Mouse (Mus musculus) heart, embryonic 10.5 days (tissue): Measurements from ENCODE around the gene Ror1. TPM values are rescaled to one million over a fixed set of nuclear protein-coding genes. Genes with fewer than 3 reads are reported as not detected.

Experiments used
- DNase-seq: peaks from one replicate; pipeline ENCODE4 v3.0.0-alpha.2; 2017; ENCODE audit warnings: low spot score
- H3K27ac ChIP-seq: fragments of 300-500 bp; sonication (generic); 2 replicates; pipeline ENCODE4 v1.5.1; 2016; ENCODE audit warnings: mild to moderate bottlenecking
- H3K27me3 ChIP-seq: fragments of 300-500 bp; sonication (generic); 2 replicates; pipeline ENCODE4 v1.6.1; 2016; ENCODE audit warnings: mild to moderate bottlenecking; ENCODE audit not compliant: poor library complexity, insufficient read depth, severe bottlenecking
- H3K36me3 ChIP-seq: fragments of 300-500 bp; sonication (generic); 2 replicates; pipeline ENCODE4 v1.6.1; 2016; ENCODE audit warnings: mild to moderate bottlenecking, moderate library complexity
- H3K4me1 ChIP-seq: fragments of 300-500 bp; sonication (generic); 2 replicates; pipeline ENCODE4 v1.6.1; 2016; ENCODE audit warnings: mild to moderate bottlenecking
- H3K4me3 ChIP-seq: fragments of 300-500 bp; sonication (generic); 2 replicates; pipeline ENCODE4 v1.5.1; 2016; ENCODE audit warnings: mild to moderate bottlenecking, moderate library complexity
- H3K9me3 ChIP-seq: fragments of 300-500 bp; sonication (generic); 2 replicates; pipeline ENCODE4 v1.6.1; 2016; ENCODE audit warnings: mild to moderate bottlenecking, moderate library complexity
- WGBS: fragments of 180-500 bp; shearing (Covaris S2); methylation state at CpG from one replicate; pipeline ENCODE4 v1.1.7; 2016; 5-methylcytosine and 5-hydroxymethylcytosine counted together
- polyA plus RNA-seq: library from polyadenylated mRNA; unstranded; fragments of >200 nt; fragmentation: Nextera tagmentation; extraction: Ambion mirVana; gene quantifications from 2 replicates; pipeline ENCODE4 v1.2.1, GENCODE M21; 2016

Gene Ror1
- polyA plus RNA-seq, 1 experiment from 2014 or later: 9.3 TPM

DNA sequence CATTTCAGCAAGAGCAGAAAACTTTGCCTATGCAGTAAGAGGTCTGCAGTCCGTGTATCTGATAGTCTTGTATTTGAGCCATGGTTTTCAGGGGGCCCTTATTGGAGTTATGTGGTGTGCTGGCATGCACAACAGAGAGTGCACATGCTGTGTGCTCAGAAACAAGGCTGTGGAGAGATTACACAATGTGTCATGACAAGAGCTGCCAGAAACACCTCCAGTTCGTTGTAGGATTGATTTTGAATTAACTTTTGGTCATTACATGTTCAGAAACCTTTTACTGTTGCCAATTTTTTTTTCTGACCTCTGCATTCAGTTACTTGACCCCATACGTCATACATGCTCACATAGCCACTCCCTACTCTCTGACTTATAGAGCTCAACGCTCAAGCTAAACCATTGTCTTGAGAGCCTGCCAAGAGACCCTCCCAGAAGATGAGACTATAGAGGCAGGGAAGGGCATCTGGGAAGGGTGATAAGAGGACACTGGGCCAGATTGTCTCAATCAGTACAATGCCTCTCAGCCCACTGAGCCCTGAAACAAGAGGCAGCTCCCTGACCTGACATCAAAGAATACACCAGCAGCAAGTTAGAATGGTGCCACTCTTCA, 232.9 kb downstream of the Ror1 start:
- Histone ChIP-seq H3K4me1 (no peaks in the 10 kb centered on the region; the same call in 1 of the 2 replicates), H3K4me3 (no peak overlapping the region), H3K27ac (no peak overlapping the region), H3K36me3 (no peaks in the 10 kb centered on the region), H3K9me3 (no peaks in the 10 kb centered on the region), H3K27me3 (peaks cover 67% of the 10 kb centered on the region)
- no peak for DNase-seq
- 57% methylated on average over 4 of the region's 4 CpGs for WGBS

DNA sequence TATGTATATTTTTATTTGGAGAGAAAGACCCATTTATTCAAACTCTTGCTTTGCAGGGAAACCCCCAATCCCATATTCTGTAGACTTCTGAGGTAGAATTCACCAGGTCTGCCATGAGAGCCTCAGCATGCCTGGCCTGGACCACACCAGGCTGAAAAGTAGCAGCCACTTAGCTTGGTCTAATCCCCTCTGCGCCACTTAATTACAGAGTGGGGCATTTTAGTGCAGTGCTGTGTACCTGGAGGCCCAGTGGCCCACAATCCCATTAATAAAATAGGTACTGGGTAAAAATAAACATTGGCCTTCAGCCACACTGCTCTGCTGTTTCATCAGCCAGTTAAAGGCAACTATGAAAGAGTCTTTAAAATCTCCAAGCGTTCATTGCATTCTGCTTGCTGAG, 239.6 kb downstream of the Ror1 start:
- no peak for DNase-seq

DNA sequence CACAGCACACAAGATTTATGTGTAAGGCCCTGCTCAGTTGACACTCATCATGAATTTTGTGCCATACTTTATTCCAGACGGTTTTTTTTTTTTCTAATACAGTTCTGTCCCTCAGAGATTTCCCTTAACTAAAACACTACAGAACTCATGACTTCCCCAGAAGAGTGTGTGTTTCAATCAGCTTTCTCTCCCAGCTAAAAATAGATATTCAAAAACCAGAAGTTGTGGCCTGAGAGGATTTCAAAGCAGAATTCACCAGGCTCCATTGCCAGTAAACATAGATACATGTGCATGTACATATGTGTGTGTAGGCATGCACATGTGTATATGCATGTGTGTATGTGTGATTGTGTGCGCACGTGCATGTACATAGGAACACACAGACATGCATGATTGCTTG, 252.2 kb downstream of the Ror1 start:
- DNase-seq: no peak
- Histone ChIP-seq H3K27me3 (peaks cover 70% of the 10 kb centered on the region), H3K36me3 (no peaks in the 10 kb centered on the region), H3K27ac (no peak overlapping the region), H3K4me1 (peaks cover 11% of the 10 kb centered on the region), H3K4me3 (no peak overlapping the region), H3K9me3 (no peaks in the 10 kb centered on the region)
- 79% methylated on average over 3 of the region's 3 CpGs for WGBS

More for the DNA sequence above, 239.6 kb downstream of the Ror1 start:
- 82% methylated on average over 2 of the region's 2 CpGs for WGBS
- H3K36me3 ChIP-seq: peaks cover 6% of the 10 kb centered on the region; the same call in 1 of the 2 replicates
- H3K27ac ChIP-seq: no peak overlapping the region
- H3K4me3 ChIP-seq: no peak overlapping the region
- peaks cover 93% of the 10 kb centered on the region for H3K27me3 ChIP-seq
- H3K4me1 ChIP-seq: no peaks in the 10 kb centered on the region
- H3K9me3 ChIP-seq: no peaks in the 10 kb centered on the region

DNA sequence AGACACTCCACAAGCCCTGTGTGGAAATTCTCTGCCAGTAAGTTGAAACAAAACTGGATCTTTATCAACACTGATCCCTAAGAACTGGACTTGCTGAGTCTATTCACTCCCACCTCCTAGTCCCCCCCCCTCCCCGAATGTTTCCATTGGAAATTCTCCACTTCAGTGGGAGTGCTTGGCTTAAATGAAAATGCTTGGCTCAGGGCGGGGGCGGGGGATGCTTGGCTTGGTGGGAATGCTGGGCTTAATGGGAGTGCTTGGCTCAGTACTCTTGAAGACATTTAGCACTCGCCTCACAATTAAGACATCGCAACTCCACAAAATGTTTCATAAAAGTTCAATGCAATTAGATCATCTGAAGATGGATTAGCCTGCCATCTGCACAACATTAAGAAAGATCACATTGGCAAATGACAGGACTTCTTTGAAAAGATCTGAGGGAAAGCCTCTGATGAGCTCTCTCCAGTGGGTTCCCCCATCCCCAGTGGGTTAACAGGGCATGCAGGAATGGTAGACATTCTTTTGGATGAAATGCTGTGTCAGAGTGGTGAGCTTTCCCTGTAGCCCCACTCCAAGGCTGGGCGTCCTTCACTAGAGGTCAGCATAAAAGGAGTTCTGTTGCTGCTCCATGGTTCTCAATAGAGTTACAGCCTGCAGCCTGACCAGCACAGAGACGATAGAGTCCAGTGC, 254.7 kb downstream of the Ror1 start:
- Histone ChIP-seq H3K27me3 (peaks cover 85% of the 10 kb centered on the region), H3K4me3 (no peak overlapping the region), H3K36me3 (no peaks in the 10 kb centered on the region), H3K27ac (no peak overlapping the region), H3K4me1 (no peaks in the 10 kb centered on the region), H3K9me3 (no peaks in the 10 kb centered on the region)
- no peak for DNase-seq
- 75% methylated on average over 7 of the region's 7 CpGs for WGBS

DNA sequence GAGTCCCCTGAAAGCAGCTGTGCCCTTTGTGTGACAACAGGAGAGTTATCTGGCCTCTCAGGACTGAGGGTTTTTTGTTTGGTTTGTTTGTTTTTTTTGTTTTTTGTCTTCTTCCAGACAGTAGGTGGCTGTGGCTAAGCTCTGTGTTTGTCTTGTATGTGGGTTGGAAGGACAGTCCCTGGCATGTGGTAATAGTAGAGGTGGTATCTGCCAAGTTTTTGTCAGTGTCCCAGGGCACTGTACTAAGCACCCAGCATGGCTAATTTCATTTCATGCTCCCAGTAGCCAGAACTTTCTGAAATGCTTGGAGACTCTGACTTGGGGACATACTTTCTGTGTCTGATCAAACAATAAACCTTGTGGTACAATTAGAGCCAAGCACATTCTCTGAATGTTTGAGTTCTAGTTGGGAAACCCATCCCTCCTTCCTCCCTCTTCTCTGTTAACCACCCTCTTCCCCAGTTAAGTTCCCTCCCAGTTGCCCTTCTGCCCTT, 256.3 kb downstream of the Ror1 start:
- no peak overlapping the region for H3K4me3 ChIP-seq
- no peaks in the 10 kb centered on the region for H3K4me1 ChIP-seq
- no peaks in the 10 kb centered on the region for H3K36me3 ChIP-seq
- no peak overlapping the region for H3K27ac ChIP-seq
- peaks cover 91% of the 10 kb centered on the region for H3K27me3 ChIP-seq
- DNase-seq: no peak
- H3K9me3 ChIP-seq: no peaks in the 10 kb centered on the region

DNA sequence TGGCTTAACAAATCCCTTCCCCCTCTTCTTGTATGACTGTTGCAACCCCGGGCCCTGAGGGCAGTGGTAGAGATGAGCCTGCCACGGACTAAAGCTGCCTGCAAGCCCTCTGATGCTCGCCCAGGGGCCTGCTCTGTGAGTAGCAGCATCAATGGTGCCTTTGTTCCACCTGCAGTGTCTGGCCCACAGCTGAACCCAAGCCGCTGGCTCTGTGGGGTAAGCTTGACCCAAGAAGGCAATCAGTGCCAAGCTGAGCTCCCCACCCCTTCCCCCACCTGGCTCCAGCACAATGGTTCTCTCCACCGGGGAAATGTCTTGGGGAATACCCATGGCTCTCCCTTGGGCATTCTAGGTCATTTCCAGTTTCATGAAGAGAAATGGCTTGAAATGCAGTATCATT, 260.0 kb downstream of the Ror1 start:
- Histone ChIP-seq H3K9me3 (no peaks in the 10 kb centered on the region), H3K27me3 (peaks cover 88% of the 10 kb centered on the region), H3K4me1 (no peaks in the 10 kb centered on the region), H3K27ac (no peak overlapping the region), H3K4me3 (no peak overlapping the region), H3K36me3 (no peaks in the 10 kb centered on the region)
- 66% methylated on average over 5 of the region's 5 CpGs for WGBS
- DNase-seq: no peak

DNA sequence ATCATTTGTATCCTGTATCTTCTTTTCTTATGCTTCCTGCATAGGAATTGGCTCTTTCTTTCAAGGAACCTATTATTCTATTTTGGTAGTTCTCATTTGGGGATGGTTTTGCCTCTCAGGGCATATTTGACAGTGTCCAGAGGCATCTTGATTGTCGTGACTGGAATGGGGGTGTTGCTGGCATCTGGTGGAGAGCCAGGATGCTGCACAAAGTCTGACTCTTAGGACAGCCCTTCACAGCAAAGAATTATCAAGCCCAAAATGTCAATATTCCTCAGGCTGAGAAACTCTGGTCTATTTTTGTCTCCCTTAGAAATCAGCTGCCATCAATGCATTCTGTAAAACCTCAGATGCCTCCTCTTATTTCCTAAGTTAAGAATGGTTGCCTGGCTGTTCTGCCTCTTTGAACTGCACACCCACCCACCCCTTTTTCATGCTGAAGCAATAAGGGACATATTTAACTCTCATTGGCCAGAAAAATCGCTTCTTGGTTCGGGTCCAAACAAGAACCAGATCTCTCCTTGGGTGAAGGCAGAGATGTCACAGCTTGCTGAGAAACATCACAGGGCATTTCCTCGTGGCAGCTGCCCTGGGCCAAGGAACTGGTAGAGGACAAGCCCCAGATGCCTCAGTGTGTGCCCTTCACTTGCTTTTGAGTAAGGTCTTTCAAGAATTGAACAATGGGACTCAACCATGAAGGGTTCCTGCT, 262.4 kb downstream of the Ror1 start:
- H3K27ac ChIP-seq: no peak overlapping the region
- H3K4me3 ChIP-seq: no peak overlapping the region
- H3K36me3 ChIP-seq: no peaks in the 10 kb centered on the region

DNA sequence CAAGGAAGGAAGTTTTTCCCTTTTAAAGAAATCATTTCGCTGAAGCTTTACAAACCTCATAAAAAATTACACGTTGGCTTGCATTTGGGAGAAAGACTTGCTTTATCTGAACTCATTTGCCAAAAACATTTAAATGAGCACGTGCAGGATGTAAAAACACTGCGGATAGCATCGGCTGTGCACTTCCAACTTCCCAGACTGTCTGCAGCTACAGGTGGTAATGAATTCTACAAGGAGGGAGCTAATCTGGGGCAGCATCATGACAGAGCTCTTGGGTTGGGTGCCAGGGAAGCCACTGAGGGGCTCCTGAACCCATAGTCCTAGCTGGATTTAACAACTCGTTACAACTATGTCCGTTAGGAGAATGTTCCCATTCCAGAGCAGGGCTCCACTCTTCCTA, 268.1 kb downstream of the Ror1 start:
- Histone ChIP-seq H3K9me3 (no peaks in the 10 kb centered on the region), H3K4me3 (no peak overlapping the region), H3K36me3 (no peaks in the 10 kb centered on the region), H3K27ac (no peak overlapping the region), H3K27me3 (peaks cover 15% of the 10 kb centered on the region), H3K4me1 (no peaks in the 10 kb centered on the region)
- no peak for DNase-seq
- WGBS: 86% methylated on average over 7 of the region's 7 CpGs

More for the DNA sequence above, 262.4 kb downstream of the Ror1 start:
- Histone ChIP-seq H3K27me3 (peaks cover 63% of the 10 kb centered on the region), H3K4me1 (no peaks in the 10 kb centered on the region), H3K9me3 (no peaks in the 10 kb centered on the region)
- DNase-seq: no peak
- 54% methylated on average over 4 of the region's 4 CpGs for WGBS

DNA sequence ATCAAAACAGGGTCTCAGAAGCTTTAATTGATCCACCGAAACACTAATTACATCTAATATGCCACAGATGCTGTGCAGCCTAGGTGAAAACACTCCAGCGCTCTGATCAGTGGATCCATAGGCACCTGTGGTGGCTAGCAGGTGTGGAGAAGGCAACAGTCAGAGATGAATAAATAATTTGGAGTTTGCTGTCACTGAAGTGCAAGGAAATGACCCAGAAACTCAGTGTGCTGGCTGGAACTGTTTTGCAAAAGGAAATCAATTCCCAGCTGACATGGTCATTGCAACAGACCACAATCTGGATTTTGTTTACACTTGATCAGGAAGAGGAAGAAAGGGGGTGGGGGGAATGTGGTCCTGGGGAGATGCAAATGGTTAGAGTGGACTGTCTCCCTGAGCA, 273.1 kb downstream of the Ror1 start:
- 87% methylated on average over 2 of the region's 2 CpGs for WGBS
- peaks cover 17% of the 10 kb centered on the region for H3K27me3 ChIP-seq
- 0 out of 2 replicates have a peak, but pooled peaks cover 2% of the 10 kb centered on the region for H3K4me1 ChIP-seq
- no peaks in the 10 kb centered on the region for H3K36me3 ChIP-seq
- H3K9me3 ChIP-seq: no peaks in the 10 kb centered on the region
- H3K27ac ChIP-seq: no peak overlapping the region
- DNase-seq: no peak
- no peak overlapping the region for H3K4me3 ChIP-seq

DNA sequence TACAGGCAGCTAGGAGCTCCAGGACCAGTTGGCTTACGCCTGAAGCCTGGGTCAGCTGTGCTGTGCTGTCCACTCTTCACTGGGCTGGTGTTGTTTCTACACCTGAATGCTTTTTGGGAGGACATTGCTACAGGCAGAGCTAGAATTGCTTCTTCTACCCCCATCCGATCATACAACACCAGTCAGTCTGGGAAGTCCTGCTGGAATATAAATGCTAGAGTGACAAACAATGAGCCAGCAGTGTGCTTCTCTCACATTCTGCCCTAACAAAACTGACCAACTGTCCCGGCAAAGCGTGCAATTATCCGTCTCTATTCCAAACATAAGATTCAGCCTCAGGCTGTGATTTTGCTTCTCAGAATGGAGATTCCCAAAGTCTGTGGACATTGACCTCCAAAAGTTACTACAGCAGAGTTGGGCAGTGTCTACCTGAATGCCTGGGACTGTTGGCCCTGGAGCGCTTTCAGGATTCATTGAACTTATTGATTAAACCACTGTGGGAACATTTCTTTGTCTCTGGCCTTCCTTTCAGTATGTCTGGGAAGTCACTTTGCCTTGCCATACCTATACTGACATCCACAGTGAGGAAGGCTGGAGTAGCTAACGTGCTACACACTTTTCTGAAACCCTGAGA, 274.1 kb downstream of the Ror1 start:
- H3K4me1 ChIP-seq: peaks cover 7% of the 10 kb centered on the region; the same call in 1 of the 2 replicates
- H3K4me3 ChIP-seq: no peak overlapping the region
- H3K9me3 ChIP-seq: no peaks in the 10 kb centered on the region
- no peaks in the 10 kb centered on the region for H3K36me3 ChIP-seq
- no peak overlapping the region for H3K27ac ChIP-seq
- DNase-seq: no peak
- 86% methylated on average over 7 of the region's 7 CpGs for WGBS
- peaks cover 17% of the 10 kb centered on the region for H3K27me3 ChIP-seq

DNA sequence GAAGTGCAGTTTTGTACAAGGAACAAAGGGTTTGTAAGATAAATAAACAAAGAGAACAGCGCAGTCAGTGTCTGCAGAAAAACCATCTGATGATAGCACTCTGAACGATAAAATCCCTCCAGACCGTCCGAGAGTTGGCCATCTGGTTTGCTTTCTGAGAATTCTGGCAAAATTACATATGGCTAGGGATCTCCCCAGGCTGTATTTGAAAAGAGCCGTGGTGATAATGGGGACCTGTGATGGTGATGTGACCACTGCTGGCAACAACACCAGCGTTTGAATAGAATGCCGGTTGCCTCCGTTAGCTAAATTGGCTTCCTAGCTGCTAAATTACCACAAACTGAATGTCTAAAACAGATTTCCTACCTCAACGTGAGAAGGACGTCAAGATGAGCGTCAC, 277.2 kb downstream of the Ror1 start:
- no peaks in the 10 kb centered on the region for H3K36me3 ChIP-seq
- no peak overlapping the region for H3K4me3 ChIP-seq
- peaks cover 17% of the 10 kb centered on the region for H3K27me3 ChIP-seq
- 43% methylated on average over 11 of the region's 11 CpGs for WGBS
- H3K27ac ChIP-seq: no peak overlapping the region
- H3K9me3 ChIP-seq: no peaks in the 10 kb centered on the region
- no peak for DNase-seq
- peaks cover 25% of the 10 kb centered on the region for H3K4me1 ChIP-seq

DNA sequence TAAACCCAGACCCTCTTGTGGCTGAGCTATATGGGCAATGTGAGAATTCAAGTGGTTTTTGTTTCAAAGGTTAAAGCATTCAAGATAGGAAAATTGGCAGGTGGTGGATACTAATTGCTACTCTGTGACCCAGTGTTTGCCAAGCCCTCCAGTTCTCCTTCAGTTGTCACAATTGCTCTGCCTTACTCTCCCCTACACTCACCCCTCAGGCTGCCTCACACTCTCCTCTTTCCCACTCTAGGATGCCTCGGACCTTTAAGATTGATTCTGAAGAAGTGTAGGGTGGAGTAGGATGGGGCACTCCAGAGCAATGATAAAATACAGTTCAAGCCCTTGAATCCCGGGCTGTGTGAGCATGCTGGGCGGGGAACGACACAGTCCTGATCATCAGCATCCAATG, 278.2 kb downstream of the Ror1 start:
- H3K9me3 ChIP-seq: no peaks in the 10 kb centered on the region
- 41% methylated on average over 4 of the region's 4 CpGs for WGBS
- peaks cover 11% of the 10 kb centered on the region for H3K27me3 ChIP-seq
- H3K4me3 ChIP-seq: no peak overlapping the region
- no peak overlapping the region for H3K27ac ChIP-seq
- no peak for DNase-seq
- no peaks in the 10 kb centered on the region for H3K36me3 ChIP-seq
- peaks cover 34% of the 10 kb centered on the region for H3K4me1 ChIP-seq

DNA sequence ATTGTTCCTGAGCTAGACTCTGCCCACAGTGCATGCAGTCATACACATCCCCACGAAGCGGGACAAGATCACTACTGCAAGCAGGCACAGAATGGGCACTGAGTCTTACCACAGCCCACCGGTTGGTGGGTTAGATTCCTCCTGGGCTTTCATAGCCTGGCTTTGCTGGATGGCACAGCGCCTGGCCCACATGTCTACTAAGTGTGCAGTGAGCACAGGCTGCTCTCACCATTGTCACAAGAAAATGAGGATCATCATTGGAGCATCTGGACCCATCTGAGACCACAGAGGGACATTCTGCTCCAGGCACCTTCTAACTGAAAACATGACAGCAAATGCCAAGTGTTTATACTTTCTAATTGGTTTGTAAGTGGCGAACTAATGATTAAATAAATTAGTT, 279.7 kb downstream of the Ror1 start:
- Histone ChIP-seq H3K36me3 (no peaks in the 10 kb centered on the region), H3K9me3 (no peaks in the 10 kb centered on the region), H3K27ac (no peak overlapping the region), H3K27me3 (peaks cover 4% of the 10 kb centered on the region), H3K4me3 (no peak overlapping the region), H3K4me1 (peaks cover 40% of the 10 kb centered on the region)
- 81% methylated on average over 5 of the region's 5 CpGs for WGBS
- no peak for DNase-seq
